Mouse (Mus musculus) lung, postnatal 14 days (tissue): ENCODE results near the gene Zbtb17.

Experiments used
- DNase-seq: peaks from one replicate; pipeline ENCODE4 v3.0.0; 2021

Zbtb17 gene

DNA sequence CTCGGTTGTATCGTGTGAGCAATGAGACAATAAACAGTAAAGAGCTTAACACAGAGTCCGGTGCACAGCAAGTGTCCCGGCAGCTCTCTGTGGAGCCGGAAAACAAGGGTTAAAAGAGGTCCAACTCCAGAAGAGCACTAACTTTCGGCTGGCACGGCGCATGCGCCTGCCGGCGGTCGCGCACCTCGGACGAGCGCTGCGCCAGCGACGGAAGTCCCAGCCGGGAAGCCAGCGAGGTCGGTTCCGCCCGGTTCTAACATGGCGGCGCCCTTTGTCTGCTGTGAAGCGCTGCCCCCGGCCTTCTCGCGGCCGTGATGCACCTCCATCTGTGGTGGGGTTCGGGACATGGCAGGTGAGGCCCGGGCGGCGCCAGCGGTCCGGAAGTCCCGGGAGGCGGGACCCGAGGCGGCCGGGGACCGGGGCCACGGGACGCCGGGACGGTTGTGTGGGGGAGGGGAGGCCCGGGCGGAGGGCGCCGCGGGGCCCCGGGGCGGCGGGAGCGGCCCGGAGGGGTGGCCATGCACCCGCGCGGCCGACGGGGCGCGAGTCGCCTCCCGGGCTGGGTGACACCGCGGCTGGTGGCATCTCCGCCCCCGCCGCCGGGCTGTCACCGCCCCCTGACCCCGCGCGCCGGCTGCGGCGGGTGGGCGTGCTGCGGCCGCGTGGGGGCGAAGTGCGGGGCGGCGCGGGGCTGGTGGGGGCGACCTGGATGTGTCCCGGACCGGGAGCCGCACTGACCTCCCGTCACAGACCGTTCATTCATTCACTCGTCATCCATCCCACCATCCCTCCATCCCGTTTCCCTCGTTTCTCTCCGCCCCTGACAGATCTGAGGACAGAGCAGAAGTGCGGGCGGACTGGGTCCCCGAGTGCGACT lies at the start of gene Zbtb17:
Gene Zbtb17 (plus strand): TSS at position 204 of the 877 bp plus-strand sequence.
- DNase-seq: peak; percentile 91

DNA sequence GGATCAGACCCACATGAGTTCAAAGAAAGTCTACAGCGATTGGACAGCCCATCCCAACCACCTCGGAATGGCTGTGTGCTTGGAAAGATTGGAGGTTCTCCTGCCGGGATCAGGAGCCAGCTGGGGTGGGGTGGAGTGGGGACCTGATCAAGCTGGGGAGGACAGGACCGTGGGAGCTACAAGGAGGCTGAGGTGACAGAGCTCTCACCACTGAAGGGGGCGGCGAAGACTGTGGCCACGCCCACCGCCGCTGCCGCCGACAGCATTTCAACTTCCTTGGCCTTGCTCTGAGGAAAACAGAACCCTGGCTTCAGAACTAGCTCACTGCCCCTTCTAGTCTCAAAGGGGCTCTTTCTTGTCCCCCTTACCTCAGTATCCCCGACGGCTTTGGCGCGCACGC lies 49.7 kb upstream of the Zbtb17 start:
- DNase-seq: no peak

DNA sequence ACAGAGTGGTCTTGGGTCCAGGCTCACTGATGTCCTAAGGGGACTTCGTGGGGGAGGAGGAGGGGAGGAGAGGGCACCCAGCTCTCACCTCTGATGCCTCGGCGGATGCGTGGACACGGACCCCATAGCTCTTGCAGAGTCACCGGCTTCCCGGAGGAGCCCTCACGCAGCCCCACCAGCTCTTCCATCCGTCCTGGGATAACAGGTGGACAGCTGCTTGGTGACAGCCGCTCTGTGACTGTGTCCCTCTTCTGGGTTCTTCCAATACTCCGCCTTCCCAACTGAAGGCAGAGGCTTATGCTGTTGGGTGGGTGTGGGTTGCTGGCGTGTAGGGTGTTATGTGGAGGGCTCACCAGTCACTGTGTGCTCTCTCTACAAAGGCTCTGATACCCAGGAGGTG lies 46.6 kb upstream of the Zbtb17 start:
- DNase-seq: no peak

GRCm38 (mm10) chr4:141398545-141398944 lies 45.9 kb upstream of the Zbtb17 start, which contains the start of gene Clcnka:
Gene Clcnka (minus strand): TSS chr4:141398724.
- no peak for DNase-seq

GRCm38 (mm10) chr4:141400171-141400570 lies 44.3 kb upstream of the Zbtb17 start:
- no peak for DNase-seq

- DNase-seq: peak; percentile 90
These were observed 39.7 kb upstream of the Zbtb17 start for GRCm38 (mm10) chr4:141404518-141405313.

GRCm38 (mm10) chr4:141405314-141405622 lies 39.2 kb upstream of the Zbtb17 start:
- DNase-seq: no peak

DNA sequence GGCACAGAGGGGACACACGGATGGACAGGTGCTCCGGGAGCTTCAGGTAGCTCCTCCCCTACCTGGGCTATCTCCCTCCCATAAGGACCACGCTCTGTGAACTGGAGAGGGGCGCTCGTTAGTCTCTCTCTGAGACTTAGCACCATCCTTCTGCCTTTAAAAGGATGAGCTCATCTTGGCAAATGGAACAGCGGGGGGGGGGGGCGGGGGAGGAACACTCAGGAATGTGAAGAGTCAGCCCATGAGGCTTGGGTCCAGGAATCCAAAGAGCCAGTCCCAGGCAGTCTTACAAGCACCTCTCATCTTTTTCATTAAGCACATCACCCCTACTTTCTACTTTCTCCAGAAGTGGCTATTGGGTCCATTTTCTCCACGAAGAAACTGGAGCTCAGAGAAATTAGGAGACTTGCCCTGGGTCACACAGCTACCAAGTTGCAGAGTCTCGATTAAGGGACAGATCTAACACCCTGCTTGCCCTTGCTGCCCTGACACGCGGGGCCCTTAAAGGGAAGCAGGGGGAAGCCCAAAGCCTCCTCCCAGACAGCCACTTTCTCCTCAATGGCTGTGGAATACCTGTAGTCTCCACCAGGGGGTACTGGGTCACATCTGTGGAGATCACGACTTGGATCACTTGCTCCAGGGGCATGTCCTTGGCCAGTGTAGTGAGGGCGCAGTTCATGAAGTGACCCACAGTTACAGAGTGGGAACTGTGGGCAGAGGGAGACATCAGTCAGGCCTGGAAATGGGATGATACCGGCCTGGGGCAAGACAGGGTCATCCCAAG lies 37.7 kb upstream of the Zbtb17 start:
- DNase-seq: peak; percentile 65

- no peak for DNase-seq
These were observed 35.9 kb upstream of the Zbtb17 start for GRCm38 (mm10) chr4:141408577-141408976.

DNA sequence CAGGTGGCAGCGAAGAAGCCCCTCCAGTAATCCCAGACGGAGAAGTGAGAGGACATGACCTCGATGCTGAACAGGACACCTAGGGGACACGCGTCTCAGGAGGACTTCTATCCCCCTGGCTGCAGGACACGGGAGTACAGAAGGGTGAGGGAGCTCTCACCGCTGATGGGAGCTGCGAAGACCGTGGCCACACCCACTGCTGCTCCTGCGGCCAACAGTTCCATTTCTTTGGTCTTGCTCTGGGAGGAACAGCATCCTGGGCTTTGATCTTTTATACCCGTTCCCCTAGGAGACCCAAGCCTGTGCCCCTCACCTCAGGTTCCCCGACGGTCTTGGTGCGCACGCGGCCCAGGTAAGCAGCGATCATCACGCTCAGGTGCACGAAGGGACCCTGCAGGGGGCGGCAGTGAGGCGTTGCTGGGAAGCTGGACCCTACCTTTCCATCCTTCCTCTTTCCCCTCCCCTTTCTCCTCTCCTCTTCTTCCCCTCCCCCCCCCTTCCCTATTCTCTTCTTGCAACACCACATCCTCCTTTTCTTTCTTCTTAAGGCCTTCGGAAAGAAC lies 32.9 kb upstream of the Zbtb17 start:
- DNase-seq: no peak

DNA sequence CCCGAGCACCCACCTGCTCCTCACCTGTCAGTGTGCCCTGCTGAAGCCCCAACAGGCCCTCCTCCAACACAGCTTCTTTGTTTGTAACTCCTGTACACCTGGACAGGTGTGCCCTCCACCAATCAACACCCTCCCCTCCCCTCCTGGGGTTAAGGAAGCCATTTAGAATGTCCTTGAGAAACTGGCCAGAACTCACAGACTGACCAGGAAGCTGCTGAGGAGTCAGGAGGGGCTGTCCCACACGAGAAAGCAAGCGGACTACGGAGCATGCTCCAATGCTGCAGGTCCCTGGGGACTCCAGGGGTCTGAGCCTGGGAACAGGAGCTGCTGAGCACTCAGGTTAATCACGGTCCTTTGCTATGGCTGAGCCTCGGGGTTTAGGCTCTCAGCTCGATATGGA lies 28.5 kb upstream of the Zbtb17 start, which contains the start of gene Clcnkb:
Gene Clcnkb (minus strand): TSS at position 91 of the 400 bp plus-strand sequence.
- DNase-seq: no peak

GRCm38 (mm10) chr4:141419398-141420191 lies 24.9 kb upstream of the Zbtb17 start:
- no peak for DNase-seq

- no peak for DNase-seq
These were observed 24.1 kb upstream of the Zbtb17 start, which contains the start of gene Hspb7 for GRCm38 (mm10) chr4:141420192-141420829. Gene Hspb7 (plus strand): TSS chr4:141420779.

DNA sequence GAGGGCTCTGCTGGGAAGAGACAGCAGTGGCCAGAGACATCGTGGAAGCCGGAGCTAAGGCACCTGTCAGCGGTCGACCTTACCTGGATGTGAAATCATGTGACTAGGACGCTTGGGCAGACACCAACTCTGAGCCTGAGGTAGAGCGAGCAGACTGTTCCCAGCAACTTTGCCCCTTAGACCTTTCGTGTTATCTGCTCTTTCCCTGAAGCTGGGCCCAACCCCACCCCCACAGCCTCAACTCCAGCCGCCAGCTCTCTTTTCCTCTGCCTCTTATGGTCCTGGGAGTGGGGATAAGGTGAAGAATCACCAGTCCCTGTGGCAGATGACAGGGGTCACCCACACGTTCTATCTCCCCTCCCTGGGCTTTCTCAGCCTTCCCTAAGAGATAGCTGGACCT lies 23.6 kb upstream of the Zbtb17 start:
- no peak for DNase-seq

- DNase-seq: peak; percentile 65
These were observed 23.0 kb upstream of the Zbtb17 start for GRCm38 (mm10) chr4:141421423-141421822.

DNA sequence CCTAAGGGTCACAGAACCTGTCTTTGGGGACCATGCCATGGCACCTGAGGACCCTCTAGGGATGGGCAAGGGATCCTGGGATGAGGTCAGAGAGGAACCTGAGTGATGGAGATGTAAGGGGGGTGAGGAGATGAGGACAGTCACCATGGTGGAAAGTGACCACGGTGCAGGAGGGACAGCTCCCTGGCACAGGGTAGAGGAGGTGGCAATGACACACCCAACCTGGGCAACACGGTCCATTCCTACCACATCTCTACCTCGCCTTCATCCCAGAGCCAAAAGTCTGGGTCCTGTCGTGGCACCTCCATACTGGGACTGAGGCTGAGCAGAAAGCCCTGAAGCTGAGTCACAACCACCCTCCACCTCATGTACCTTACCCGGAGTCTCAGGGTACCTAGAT lies 21.6 kb upstream of the Zbtb17 start:
- DNase-seq: no peak

- no peak for DNase-seq
These were observed 21.2 kb upstream of the Zbtb17 start for GRCm38 (mm10) chr4:141423288-141423687.

- no peak for DNase-seq
These were observed 20.6 kb upstream of the Zbtb17 start for GRCm38 (mm10) chr4:141423691-141424431.

GRCm38 (mm10) chr4:141425484-141426479 lies 18.7 kb upstream of the Zbtb17 start:
- no peak for DNase-seq
